Mouse (Mus musculus): ENCODE measurements around the gene Snrnp25.

Snrnp25 gene

GRCm38 (mm10) chr11:32205058-32205873, at the start of gene Snrnp25:
Snrnp25 (plus strand) TSS chr11:32205415.
- DNase-seq (ENCODE audit: low read depth): peak; percentile 99

GRCm38 (mm10) chr11:32156854-32157630, 48.2 kb upstream of the Snrnp25 start:
- no peak for DNase-seq (ENCODE audit: low read depth)

DNA sequence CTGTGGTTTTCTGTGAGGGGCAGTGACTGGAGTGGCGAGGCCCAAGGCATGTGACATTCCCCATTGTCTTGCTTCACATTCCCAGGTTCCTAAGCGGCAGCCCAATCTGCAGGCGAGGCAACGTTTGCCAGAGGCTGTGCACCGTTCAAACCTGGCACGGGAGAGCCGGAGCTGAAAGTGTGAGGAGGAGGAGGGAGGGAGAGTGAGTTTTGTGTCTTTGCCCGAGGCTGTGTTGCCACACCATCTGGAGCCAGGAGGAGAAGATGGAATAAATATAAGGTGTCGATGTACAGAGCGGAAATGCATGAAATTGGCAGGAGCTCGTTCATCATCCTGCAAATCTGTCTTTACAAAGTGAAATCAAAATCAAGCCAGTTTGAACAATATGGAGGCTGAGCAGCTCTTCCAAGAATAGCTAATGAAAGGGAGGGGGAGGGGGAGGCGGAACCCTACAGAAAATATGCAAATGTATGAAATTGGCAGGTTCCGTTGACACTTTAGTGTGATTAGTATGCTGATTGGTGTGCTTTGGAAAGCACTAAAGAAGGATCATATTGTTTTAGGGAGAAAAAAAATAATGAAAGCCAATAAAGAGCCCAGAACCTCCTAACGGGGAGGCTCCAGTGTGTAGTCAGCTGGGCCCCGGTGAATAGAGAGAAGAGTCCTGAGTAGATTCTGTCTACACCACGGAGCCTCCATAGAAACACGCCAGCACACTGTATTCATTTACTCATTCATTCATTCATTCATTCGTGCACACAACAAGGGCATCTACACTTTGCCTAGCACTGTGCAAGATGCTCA, 47.2 kb upstream of the Snrnp25 start:
- no peak for DNase-seq (ENCODE audit: low read depth)

DNA sequence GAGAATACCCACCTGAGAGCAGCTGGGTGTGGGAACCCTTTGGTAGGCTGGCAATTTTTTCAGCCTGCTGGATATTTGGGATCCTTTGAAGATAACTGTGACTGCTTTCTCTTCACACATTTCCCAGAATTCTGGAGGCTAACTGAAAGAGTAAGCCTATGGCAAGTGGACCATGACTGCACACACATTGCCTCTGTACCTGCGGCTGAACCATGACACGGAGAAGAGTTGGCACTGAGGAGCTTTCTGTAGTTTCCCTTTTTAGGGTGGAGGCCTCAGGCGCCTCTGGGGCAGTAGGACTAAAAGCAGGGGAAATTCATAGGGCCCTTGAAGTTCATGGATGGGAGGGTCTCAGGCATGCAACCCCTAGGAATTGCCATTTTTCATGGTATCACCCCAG, 46.0 kb upstream of the Snrnp25 start:
- DNase-seq (ENCODE audit: low read depth): no peak

DNA sequence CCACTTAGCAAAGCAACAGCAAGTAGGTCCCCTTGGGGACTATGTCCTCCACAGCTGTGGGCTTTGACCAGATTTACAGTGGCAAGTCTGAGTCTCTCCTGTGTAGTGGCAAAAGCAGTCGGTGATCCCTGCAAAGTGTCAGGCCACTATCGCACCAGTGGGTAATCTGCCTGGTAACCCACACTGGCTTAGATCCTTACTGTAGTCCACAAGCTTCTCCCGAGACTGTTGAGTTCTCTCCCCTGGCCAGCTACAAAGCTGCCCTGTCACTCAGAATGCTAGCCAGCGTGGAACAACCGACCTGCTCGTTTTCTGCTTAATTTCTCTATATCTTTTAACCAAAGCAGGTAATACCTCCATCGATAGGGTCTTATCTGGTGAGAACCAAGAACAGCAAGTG, 44.9 kb upstream of the Snrnp25 start:
- no peak for DNase-seq (ENCODE audit: low read depth)

GRCm38 (mm10) chr11:32161500-32161899, 43.7 kb upstream of the Snrnp25 start:
- DNase-seq (ENCODE audit: low read depth): no peak

GRCm38 (mm10) chr11:32161922-32162804, 43.1 kb upstream of the Snrnp25 start:
- DNase-seq (ENCODE audit: low read depth): peak; percentile 31

GRCm38 (mm10) chr11:32166683-32167082, 38.5 kb upstream of the Snrnp25 start:
- no peak for DNase-seq (ENCODE audit: low read depth)

GRCm38 (mm10) chr11:32178506-32178905, 26.7 kb upstream of the Snrnp25 start:
- no peak for DNase-seq (ENCODE audit: low read depth)

DNA sequence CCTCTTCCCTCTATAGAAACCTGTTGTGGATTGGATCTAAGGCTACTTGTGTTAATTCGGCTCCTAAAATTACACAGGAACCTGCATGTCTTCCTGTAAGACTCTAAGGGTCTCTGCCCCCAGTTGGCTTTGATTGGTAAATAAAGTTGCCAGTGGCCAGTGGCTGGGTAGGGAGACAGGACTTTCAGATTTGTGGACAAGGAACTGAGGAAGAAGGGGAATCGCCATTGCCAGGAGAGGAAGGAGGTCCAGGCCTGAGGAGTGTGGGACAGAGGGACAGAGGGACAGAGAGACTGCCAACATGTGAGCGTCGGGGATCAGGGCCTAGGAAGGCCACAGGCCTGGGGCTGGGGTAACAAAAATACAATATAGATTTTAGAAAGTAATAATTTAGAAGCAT, 24.0 kb upstream of the Snrnp25 start:
- no peak for DNase-seq (ENCODE audit: low read depth)

GRCm38 (mm10) chr11:32181973-32182868, 23.0 kb upstream of the Snrnp25 start:
- DNase-seq (ENCODE audit: low read depth): peak; percentile 49

GRCm38 (mm10) chr11:32184469-32184868, 20.7 kb upstream of the Snrnp25 start:
- DNase-seq (ENCODE audit: low read depth): no peak

DNA sequence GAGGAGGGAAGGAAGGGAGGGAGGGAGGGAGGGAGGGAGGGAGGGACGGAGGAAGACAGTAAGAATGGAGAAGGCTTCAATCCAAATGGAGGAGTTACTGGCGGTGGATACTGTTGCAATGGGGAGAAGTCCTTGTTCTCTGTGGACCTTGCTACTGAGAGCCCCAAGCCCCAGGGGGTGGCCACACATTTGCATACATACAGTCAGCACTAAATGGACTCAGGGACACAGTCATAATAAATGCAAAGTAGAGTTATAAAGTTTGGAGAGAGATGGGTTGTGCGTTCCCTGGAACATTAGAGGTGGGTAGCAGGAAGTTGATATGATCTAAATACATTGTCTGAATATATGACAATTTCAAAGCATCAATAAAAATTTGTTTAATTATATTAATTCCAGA, 19.2 kb upstream of the Snrnp25 start:
- DNase-seq (ENCODE audit: low read depth): no peak

GRCm38 (mm10) chr11:32187256-32187655, 18.0 kb upstream of the Snrnp25 start:
- no peak for DNase-seq (ENCODE audit: low read depth)

GRCm38 (mm10) chr11:32188881-32189280, 16.3 kb upstream of the Snrnp25 start:
- DNase-seq (ENCODE audit: low read depth): no peak

GRCm38 (mm10) chr11:32189434-32189833, 15.8 kb upstream of the Snrnp25 start:
- DNase-seq (ENCODE audit: low read depth): no peak

GRCm38 (mm10) chr11:32190119-32190518, 15.1 kb upstream of the Snrnp25 start:
- no peak for DNase-seq (ENCODE audit: low read depth)

DNA sequence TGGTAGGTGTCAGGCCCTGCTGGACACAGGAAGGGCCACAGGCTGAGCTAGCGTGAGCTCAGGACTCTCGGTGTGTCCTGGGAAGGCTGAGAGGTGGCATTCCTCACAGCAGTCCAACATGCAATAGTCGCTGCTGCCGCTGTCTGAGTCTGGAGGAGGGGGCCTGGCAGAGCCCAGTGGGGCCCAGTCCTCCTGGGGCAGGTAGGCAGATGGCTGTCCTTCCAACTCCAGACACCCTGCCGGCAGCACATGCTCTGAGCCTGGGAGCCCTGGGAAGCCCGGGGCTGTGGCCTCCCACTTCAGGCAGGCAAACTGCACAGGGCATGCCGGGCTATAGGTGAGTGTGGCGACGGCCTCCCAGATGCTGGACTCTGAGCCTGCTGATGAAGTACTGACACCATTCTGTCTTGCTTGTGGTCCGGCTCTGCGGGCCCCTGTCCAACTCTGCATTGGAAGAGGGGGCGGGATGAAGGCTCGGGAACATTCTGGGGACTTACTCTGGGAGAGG, 14.6 kb upstream of the Snrnp25 start:
- DNase-seq (ENCODE audit: low read depth): no peak

DNA sequence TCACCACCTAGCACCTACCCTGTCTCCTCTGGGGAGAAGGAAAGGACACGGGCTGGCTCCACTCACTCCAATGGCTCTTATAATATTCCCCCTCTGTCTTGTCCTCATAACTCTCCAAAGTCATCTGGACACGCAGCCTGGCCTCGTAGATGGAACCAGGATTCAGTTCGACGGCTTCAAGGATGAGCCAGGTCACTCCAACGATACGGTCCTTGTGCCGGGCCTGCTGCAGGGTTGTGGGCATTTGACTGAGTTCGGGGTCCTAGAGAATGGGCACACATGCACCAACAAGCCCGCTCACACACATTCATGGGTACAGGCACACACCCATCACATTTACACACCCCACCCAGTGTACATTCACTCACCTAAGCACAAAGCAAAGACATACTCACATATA, 12.1 kb upstream of the Snrnp25 start:
- no peak for DNase-seq (ENCODE audit: low read depth)

- no peak for DNase-seq (ENCODE audit: low read depth)
These were observed 11.1 kb upstream of the Snrnp25 start for GRCm38 (mm10) chr11:32194086-32194485.

All from c-Kit-positive CD71-positive TER-119-negative erythroid progenitor cells, embryonic 14.5 days (primary cell).